Mouse (Mus musculus): Measurements from ENCODE around the gene Hoxd11. TPM values are rescaled to one million over a fixed set of nuclear protein-coding genes. Genes with fewer than 3 reads are reported as not detected.
A peak's percentile ranks its signal among the peaks of the same experiment; 100 is the strongest.

Gene Hoxd11
- total RNA-seq, 2 experiments from 2014 or later: not detected

DNA sequence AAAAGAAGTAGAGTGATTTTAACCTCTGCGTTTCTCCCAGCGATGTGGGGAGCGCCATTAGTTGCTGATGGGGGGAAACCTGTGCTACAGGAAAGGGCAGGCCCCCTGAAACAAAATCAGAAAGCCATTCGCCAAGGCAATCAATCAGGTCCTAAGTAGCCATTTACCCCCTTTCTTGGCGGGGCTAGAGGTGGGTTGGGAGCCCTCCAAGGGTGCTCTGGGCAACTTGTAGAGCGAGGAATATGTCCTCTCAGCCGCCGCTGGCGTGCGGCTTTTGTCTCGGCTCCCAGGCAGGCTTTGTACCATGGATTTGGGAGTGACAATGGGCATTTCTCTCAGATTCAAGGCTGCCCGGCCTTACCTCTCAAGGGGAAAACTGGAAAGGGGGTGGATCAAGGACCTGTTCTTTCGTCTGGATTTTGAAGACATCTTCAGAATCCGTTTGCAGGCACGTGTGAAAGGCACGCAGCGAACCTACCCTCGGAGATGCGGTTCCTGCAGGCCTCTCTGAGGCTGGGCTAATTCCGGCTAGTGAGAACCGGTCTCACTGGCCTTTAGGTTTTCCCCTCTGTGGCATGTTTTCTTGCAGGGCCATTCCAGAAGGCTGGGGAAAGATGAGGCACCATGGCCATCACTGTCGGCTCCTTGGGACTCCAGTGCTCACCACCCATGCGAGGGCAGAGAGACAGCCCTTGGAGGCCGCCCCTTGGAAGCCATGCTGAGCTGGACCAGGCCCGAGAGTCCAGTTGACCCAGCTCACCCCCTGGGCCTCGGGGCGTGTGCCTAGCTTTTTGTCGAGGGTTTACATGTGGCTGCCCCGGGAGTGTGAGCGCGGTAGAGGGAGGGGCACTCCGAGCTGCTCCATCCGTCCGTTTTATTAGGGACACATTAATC lies 17.3 kb downstream of the Hoxd11 start:
- TF ChIP-seq CTCF (conservative IDR thresholded peaks at IDR 0.05): no peak
- no peak overlapping the region for H3K27ac ChIP-seq
- DNase-seq (ENCODE audit: low spot score in 2 of 2): no peak
- no peak overlapping the region for H3K4me3 ChIP-seq

DNA sequence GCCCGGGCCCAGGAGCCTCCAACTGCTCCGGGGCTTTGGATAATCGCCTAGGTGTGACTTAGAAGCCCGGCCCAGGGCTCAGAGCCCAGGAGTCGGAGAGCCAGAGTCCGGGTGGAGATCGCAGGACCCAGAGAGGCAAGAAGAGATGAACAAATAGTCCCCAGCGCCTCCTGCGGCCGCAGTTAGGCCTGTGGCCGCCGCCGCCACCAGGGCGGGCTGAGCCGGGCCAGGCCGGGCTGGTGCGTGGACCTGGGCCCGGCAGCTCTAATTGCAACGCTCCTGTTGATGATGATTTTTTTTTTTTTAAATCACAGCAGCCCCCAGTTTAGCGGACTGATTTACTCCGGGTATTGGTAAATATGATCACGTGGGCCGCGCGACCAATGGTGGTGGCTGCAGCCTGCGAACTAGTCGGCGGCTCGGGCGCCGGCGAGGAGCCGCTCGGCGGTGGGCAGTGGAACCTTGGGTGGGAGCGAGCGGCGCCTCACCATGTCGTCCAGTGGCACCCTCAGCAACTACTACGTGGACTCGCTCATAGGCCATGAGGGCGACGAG lies 18.3 kb downstream of the Hoxd11 start, which contains the start of gene Hoxd9:
Gene Hoxd9, plus strand, starts transcription at position 161 of the 555 bp plus-strand sequence.
- Histone ChIP-seq H3K27ac (no peak within 1 kb of the TSS), H3K4me3 (peak within 1 kb of the TSS; percentile 34)
- peak; percentile 28 for TF ChIP-seq CTCF (conservative IDR thresholded peaks at IDR 0.05)
- DNase-seq (ENCODE audit: low spot score in 2 of 2): no peak

DNA sequence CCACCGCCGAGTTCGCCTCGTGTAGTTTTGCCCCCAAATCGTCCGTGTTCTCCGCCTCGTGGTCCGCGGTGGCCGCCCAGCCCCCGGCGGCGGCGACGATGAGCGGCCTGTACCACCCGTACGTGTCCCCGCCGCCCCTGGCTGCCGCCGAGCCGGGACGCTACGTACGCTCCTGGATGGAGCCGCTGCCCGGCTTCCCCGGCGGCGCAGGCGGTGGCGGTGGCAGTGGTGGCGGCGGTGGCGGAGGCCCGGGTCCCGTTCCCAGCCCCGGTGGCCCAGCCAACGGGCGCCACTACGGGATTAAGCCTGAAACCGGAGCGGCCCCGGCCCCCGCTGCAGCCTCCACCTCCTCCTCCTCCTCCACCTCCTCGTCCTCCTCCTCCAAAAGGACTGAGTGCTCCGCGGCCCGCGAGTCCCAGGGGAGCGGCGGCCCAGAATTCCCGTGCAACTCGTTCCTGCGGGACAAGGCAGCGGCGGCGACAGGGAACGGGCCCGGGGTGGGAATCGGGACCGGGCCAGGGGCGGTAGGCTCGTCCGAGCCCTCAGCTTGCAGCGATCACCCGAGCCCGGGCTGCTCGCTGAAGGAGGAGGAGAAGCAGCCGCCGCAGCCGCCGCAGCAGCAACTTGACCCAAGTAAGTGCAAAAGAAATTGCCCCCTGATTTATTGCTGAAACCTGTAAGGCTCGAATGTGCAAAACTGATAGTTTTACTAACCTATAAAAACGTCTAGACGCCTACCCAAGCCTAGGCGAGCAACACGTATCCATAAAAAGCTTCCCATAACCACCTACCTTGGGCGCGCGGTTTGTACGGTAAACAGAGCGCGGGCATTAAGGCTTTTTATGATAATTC lies 19.1 kb downstream of the Hoxd11 start:
- no peak for TF ChIP-seq CTCF (conservative IDR thresholded peaks at IDR 0.05)
- DNase-seq (ENCODE audit: low spot score in 2 of 2): no peak
- Histone ChIP-seq H3K4me3 (peak overlapping the region; percentile 34; the same call in 1 of the 2 replicates), H3K27ac (no peak overlapping the region)

DNA sequence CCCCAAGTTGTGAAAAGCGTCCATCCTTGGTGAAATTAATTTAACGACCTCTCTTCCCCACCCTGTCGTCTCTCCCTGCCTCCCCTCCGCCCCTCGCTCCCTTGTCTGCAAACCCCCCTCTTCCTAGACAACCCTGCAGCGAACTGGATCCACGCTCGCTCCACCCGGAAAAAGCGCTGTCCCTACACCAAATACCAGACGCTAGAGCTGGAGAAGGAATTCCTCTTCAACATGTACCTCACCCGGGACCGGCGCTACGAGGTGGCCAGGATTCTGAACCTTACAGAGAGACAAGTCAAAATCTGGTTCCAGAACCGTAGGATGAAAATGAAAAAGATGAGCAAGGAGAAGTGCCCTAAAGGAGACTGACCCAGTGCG lies 19.7 kb downstream of the Hoxd11 start:
- H3K4me3 ChIP-seq: no peak overlapping the region
- no peak for DNase-seq (ENCODE audit: low spot score in 2 of 2)
- no peak for TF ChIP-seq CTCF (conservative IDR thresholded peaks at IDR 0.05)
- no peak overlapping the region for H3K27ac ChIP-seq

DNA sequence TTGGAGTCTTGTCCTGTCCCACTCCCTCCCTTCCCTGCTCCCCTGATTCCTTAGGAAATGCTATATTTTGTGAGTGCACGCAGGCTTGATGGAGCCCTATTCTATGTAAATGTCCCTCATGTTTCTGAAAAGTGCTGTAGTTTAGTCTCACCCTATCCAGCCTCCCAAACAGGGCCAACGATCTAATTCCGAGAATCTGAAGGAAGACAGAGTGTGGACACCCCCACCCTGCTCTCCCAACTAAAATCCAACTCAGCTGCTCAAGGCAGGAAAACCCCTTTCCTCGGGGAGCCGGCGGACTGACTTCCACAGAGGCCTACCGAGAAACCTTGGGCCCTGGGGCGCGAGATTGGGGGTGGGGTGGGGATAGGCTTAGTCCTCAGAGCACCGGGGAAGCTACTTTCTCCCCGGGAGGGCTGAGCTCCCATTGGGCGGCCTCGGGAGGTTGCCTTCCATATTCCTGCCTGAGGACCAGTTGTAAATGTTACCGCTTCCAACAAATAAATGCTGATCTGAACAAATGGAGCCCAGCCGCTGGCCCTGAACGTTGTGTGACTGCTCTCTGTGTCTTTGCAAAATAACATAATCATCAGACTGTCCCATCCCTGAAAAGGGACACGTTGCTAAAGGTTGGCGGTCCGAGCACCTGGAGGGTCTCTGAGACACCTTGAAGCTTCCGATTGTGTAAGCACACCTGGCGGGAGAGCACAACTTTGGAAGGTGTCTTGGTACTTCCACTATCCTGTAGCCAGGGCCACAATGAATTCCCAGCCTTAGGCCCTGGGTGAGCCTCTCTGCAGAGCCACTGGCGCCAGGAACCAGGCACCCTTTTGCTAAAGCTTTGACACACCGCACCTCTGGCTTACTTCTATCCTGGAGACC lies 20.5 kb downstream of the Hoxd11 start:
- DNase-seq (ENCODE audit: low spot score in 2 of 2): no peak
- no peak overlapping the region for H3K27ac ChIP-seq
- no peak for TF ChIP-seq CTCF (conservative IDR thresholded peaks at IDR 0.05)
- H3K4me3 ChIP-seq: no peak overlapping the region

DNA sequence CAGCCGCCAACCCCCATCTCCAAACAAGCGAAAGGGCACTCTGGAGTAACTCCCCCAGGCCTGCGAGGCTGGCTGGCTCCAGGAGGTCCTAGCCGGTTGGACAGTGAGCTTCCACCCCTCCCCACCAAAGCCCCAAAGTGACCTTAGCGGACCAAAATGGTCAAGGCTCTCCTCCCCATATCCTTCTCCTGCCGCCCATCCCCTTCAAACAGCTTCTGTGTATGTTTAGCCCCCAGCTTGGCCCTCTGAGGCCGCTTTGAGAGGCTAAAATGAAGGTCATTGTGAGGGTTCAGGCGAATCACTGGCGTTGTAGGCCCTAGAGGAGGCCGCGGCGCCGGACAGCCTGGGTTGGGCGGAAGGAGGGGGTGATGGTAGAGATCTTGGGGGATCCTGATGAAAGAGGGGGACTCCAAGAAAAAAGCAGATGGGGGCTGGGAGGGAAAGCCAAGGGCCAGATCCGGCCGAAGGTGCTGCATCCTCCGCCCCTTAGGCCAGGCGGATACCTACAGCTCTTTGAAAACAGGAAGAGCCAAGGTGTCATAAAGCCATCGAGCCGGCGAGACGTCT lies 21.3 kb downstream of the Hoxd11 start:
- DNase-seq (ENCODE audit: low spot score in 2 of 2): no peak
- TF ChIP-seq CTCF (conservative IDR thresholded peaks at IDR 0.05): no peak
- H3K4me3 ChIP-seq: no peak overlapping the region
- H3K27ac ChIP-seq: no peak overlapping the region

DNA sequence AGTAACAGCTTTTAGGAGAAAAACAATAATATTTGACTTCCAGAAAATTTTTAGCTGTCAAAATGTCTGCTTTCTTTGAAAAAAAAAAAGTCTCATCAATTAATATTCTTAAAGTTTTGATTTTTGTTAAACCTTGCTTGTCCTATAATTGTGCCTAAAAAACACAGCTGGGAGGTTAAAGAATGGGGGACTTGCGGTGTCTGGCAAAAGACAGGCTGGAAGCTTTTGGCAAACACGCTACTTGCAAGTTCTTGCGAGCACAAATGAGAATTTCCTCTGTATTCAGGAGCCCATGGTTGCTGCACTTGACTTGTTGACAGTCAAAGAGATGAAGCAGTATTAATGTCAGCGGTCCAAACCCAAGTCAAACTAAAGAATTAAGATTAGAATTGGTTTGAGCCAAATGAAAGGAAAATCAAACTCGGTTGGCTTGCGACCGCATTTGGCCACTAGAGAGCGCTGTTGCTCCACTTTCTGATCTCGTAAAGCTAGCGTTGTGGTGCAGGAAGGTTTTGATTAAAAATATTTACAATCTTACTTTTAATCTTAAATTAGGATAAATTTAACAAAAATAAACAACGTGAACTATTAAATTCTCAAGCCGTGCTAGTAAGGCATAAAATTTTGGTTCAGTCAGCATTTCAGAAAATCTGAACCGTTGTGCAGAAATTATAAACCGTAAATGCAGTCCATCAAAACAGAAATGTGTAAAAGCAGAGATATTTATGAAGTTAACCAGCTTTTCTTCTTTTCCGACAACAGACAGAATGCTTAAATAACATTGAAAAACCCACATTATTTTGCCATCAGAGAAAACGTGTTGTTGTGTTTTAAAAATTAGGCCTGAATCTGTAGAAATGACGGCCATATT lies 22.8 kb downstream of the Hoxd11 start:
- TF ChIP-seq CTCF (conservative IDR thresholded peaks at IDR 0.05): peak; percentile 98
- DNase-seq (ENCODE audit: low spot score in 2 of 2): peak; percentile 35 to 78
- H3K27ac ChIP-seq: no peak overlapping the region
- no peak overlapping the region for H3K4me3 ChIP-seq

DNA sequence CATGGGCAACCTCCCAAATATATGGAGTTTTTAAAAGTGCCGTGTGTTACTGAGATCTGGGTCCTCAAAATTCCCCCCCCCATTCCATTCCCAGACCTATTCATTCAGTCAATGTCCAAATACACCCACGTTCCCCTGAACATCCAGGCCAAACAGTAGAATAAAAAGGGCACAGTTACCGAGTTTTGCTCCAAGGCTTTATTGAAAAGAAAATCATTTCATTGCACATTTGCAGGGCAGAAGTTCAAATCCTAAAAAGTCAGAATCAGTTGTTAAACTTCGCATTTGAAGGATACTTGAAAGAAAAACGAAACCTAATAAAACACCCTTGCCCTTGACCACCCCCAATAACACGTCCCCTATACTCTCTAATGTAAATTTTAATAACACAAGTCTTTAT lies 23.5 kb downstream of the Hoxd11 start:
- H3K27ac ChIP-seq: no peak overlapping the region
- DNase-seq (ENCODE audit: low spot score in 2 of 2): no peak
- TF ChIP-seq CTCF (conservative IDR thresholded peaks at IDR 0.05): no peak
- no peak overlapping the region for H3K4me3 ChIP-seq

DNA sequence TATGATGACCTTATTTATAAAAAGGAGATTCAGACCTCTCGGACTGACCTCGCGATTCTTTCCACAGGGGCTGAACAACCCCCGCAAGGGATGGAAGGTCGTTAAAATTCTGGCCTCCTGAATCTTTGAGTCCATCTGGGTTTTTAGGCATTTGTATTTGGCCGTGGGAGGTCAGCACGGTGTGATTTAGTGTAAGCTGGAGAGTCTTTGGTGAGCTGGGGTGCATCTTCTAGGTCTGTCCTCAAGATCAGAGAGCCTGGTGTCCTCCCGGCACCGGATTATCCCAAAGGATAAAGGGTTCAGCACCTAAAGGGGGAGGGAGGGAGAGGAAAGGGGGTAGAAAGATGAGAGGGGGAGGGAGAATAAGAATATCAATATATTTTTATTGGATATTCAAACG lies 24.0 kb downstream of the Hoxd11 start:
- H3K27ac ChIP-seq: no peak overlapping the region
- no peak for DNase-seq (ENCODE audit: low spot score in 2 of 2)
- H3K4me3 ChIP-seq: no peak overlapping the region
- TF ChIP-seq CTCF (conservative IDR thresholded peaks at IDR 0.05): no peak

DNA sequence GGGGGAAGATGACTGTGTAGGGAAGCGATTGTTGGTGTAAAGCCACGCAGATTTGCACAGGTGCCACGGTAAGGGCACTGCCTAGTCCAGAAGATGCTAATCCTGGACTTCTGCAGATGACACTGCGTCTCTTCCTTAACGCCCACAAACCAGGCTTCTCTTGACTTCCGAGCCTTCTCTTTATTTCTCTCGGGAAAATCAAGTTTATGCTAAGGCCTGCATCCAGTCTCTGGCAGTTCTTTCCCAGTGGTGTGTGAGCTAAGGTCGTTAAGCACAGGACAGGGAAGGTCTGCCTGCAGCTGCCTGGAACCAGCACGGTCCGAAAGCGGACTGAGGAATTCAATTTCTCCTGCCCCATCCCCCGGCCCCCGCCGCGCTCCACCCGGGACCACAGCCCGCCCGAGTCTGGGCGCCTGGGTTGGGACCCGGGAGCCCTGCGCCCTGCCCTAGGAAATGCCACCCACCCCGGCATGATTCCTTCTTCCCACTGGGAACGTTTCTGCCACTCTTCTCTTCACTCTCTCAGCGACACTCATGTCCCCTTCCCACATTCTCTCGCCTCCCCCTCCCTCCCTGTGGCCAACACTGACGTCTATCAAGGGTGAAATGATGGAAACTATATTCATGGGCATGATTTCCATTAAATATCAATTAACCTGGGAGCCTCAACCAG lies 24.5 kb downstream of the Hoxd11 start:
- Histone ChIP-seq H3K4me3 (no peak overlapping the region), H3K27ac (no peak overlapping the region)
- TF ChIP-seq CTCF (conservative IDR thresholded peaks at IDR 0.05): no peak
- DNase-seq (ENCODE audit: low spot score in 2 of 2): no peak

All from layer of hippocampus, adult 2 months (tissue).